Mouse (Mus musculus) lung, embryonic 14.5 days (tissue): ENCODE measurements around the gene 2410002F23Rik. TPM values are rescaled to one million over a fixed set of nuclear protein-coding genes. Genes with fewer than 3 reads are reported as not detected.
A peak's percentile ranks its signal among the peaks of the same experiment; 100 is the strongest.
"Not testable (repeated sequence)": the region's sequence is repeated elsewhere in the genome, so short reads cannot be mapped to it uniquely, and the experiment has no call there.

Experiments
- ATAC-seq: fragments of 200-750 bp; cut with Nextera tagmentation; 2 replicates; pipeline ENCODE4 v1.8.0; 2017; ENCODE audit warnings: mild to moderate bottlenecking, moderate TSS enrichment, moderate library complexity; ENCODE audit not compliant: insufficient read depth
- DNase-seq: peaks from one replicate; pipeline ENCODE4 v3.0.0-alpha.2; 2015
- H3K27ac ChIP-seq: fragments of 300-500 bp; sonication (generic); 2 replicates; pipeline ENCODE4 v1.5.1; 2014; ENCODE audit warnings: low read depth, mild to moderate bottlenecking, moderate library complexity
- H3K27me3 ChIP-seq: fragments of 300-500 bp; sonication (generic); 2 replicates; pipeline ENCODE4 v1.6.1; 2014; ENCODE audit warnings: low read length, control low read depth; ENCODE audit not compliant: insufficient read depth
- H3K36me3 ChIP-seq: fragments of 300-500 bp; sonication (generic); 2 replicates; pipeline ENCODE4 v1.6.1; 2014; ENCODE audit warnings: control low read depth; ENCODE audit not compliant: insufficient read depth
- H3K4me1 ChIP-seq: fragments of 300-500 bp; sonication (generic); 2 replicates; pipeline ENCODE4 v1.6.1; 2014; ENCODE audit warnings: antibody characterized with exemption, control low read depth; ENCODE audit not compliant: insufficient read depth
- H3K4me2 ChIP-seq: fragments of 300-500 bp; sonication (generic); 2 replicates; pipeline ENCODE4 v1.6.1; 2014; ENCODE audit warnings: mild to moderate bottlenecking
- H3K4me3 ChIP-seq: fragments of 300-500 bp; sonication (generic); 2 replicates; pipeline ENCODE4 v1.5.1; 2014; ENCODE audit warnings: low read depth, low read length
- H3K9ac ChIP-seq: fragments of 300-500 bp; sonication (generic); 2 replicates; pipeline ENCODE4 v1.6.1; 2014
- H3K9me3 ChIP-seq: fragments of 300-500 bp; sonication (generic); 2 replicates; pipeline ENCODE4 v1.6.1; 2016; ENCODE audit warnings: low read depth, low read length, control low read depth
- CTCF ChIP-seq: IDR thresholded peaks from 2 replicates; pipeline ENCODE4 v1.5.1; 2016; ENCODE audit warnings: antibody characterized with exemption, low read depth
- WGBS: fragments of 180-500 bp; shearing (Covaris S2); extraction: QIAGEN DNeasy Blood & Tissue Kit; methylation state at CpG from one replicate; pipeline ENCODE4 v1.1.7; 2014; 5-methylcytosine and 5-hydroxymethylcytosine counted together
- polyA plus RNA-seq: library from polyadenylated mRNA; unstranded; fragments of >200 nt; fragmentation: Nextera tagmentation; extraction: Ambion mirVana; gene quantifications from 2 replicates; pipeline ENCODE4 v1.2.1, GENCODE M21; 2014

Gene 2410002F23Rik
- polyA plus RNA-seq = 142 and 146 TPM in 2 replicates

GRCm38 (mm10) chr7:44246055-44246983 lies at the start of gene 2410002F23Rik, which contains the start of gene 1700028J19Rik:
TSS of gene 2410002F23Rik (plus strand) at chr7:44246722.
TSS of gene 1700028J19Rik (minus strand) at chr7:44246695.
- Histone ChIP-seq H3K4me2 (peak within 1 kb of the TSS; percentile 71), H3K9ac (peak within 1 kb of the TSS; percentile 93), H3K27ac (peak within 1 kb of the TSS; percentile 95), H3K4me1 (peaks cover 6% of the 10 kb centered on the region; the same call in 1 of the 2 replicates), H3K27me3 (no peaks in the 10 kb centered on the region), H3K4me3 (peak within 1 kb of the TSS; percentile 95), H3K36me3 (peaks cover 34% of the 10 kb centered on the region), H3K9me3 (no peaks in the 10 kb centered on the region)
- 0 out of 2 replicates have a peak, but pooled peaks have one; percentile 3 for TF ChIP-seq CTCF
- DNase-seq = peak; percentile 96
- WGBS = under 1% methylated on average over 62 of the region's 62 CpGs
- ATAC-seq = peak; percentile 86

DNA sequence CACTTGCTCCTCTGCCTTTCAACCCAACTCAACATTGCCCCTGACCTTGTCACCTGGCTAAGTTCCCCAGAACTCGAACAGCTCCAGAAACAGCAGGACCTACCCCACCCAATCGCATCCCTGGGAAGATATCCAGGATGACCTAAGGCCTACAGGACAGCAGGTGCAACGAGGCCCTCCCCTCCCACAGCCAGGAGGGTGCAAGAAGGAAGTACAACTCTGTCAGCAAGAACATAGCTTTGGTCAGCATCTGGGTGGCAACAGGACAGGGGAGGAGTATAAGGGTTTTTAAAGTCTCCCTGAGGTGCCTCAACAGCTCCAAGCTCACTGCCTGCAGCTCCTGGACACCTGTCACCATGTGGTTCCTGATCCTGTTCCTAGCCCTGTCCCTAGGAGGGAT lies 48.6 kb upstream of the 2410002F23Rik start, which contains the start of gene Klk1b3:
Gene Klk1b3 (plus strand): TSS at position 301 of the 400 bp plus-strand sequence.
- Histone ChIP-seq H3K27ac (no peak within 1 kb of the TSS), H3K4me2 (no peak within 1 kb of the TSS), H3K36me3 (no peaks in the 10 kb centered on the region), H3K4me1 (no peaks in the 10 kb centered on the region), H3K27me3 (no peaks in the 10 kb centered on the region), H3K4me3 (no peak within 1 kb of the TSS), H3K9me3 (no peaks in the 10 kb centered on the region), H3K9ac (no peak within 1 kb of the TSS)
- WGBS = 63% methylated on average over 3 of the region's 3 CpGs
- TF ChIP-seq CTCF = no peak
- ATAC-seq = no peak
- no peak for DNase-seq

DNA sequence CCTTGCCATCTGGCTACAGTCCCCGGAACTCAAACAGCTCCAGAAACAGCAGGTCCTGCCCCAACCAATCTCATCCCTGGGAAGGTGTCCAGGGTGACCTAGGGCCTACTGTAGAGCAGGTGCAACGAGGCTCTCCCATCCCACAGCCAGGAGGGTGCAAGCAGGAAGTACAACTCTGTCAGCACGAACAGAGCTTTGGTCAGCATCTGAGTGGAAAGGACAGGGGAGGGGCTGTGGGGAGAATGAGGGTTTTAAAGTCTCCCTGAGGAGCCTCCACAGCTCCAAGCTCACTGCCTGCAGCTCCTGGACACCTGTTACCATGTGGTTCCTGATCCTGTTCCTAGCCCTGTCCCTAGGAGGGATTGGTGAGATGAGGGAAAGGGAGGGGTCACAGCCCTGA lies 39.4 kb upstream of the 2410002F23Rik start, which contains the start of gene Klk1b4:
Gene Klk1b4 (plus strand): TSS at position 301 of the 400 bp plus-strand sequence.
- H3K9ac ChIP-seq, H3K27ac ChIP-seq, DNase-seq, H3K36me3 ChIP-seq, H3K9me3 ChIP-seq, H3K4me3 ChIP-seq, H3K4me2 ChIP-seq, H3K27me3 ChIP-seq, H3K4me1 ChIP-seq, ATAC-seq: not testable (repeated sequence)
- WGBS = 32% methylated on average over 3 of the region's 3 CpGs

DNA sequence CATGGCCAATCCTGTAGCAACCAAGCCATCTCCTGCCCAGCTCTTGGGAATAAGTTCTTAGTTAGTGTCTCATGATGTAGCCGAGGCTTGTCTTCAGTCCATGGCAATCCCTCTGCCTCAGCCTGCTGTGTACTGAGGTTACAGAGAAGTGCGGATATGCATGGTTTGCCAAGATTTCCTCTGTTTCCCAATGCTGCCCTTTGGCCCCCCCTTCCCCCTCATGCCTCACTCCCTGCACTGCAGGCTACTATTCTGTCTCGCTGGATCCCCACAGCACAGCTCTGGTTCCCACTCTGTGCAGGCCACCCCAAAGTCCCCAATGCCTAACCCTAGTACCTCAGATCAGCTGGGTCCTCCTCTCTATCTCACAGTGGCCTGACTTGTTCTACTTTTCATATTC lies 38.2 kb upstream of the 2410002F23Rik start:
- ATAC-seq (no peak), DNase-seq (no peak)
- Histone ChIP-seq H3K9ac (no peak overlapping the region), H3K4me3 (no peak overlapping the region), H3K36me3 (no peaks in the 10 kb centered on the region), H3K27me3 (no peaks in the 10 kb centered on the region), H3K4me1 (no peaks in the 10 kb centered on the region), H3K9me3 (no peaks in the 10 kb centered on the region), H3K27ac (no peak overlapping the region), H3K4me2 (no peak overlapping the region)
- no peak for TF ChIP-seq CTCF
- WGBS = 74% methylated on average over 3 of the region's 3 CpGs

DNA sequence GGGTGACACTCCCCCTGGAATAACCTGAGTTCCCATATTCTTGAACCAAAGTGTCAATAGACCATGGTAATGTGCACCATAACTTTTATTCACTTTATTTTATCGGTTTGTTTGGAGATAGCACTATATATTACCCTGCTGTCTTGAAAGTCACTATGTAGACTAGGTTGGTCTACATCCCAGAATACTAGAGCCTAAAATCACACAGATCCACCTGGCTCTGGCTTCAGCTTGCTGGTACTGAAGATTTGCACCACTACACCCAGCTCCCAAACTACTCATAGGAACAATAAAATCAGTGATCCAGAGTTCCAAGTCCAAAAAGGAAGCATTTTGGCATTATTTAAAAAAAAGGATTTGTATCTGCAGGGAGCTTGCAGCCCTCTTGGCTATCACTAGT lies 30.9 kb upstream of the 2410002F23Rik start, which contains the start of gene Klk1b5:
Gene Klk1b5 (plus strand): TSS at position 301 of the 400 bp plus-strand sequence.
- H3K4me1 ChIP-seq = no peaks in the 10 kb centered on the region
- no peaks in the 10 kb centered on the region for H3K27me3 ChIP-seq
- TF ChIP-seq CTCF = no peak
- no peaks in the 10 kb centered on the region for H3K36me3 ChIP-seq
- H3K27ac ChIP-seq = no peak within 1 kb of the TSS
- no peak within 1 kb of the TSS for H3K9ac ChIP-seq
- H3K9me3 ChIP-seq = no peaks in the 10 kb centered on the region
- DNase-seq (no peak), ATAC-seq (no peak)
- H3K4me3 ChIP-seq = no peak within 1 kb of the TSS
- 72% methylated on average over 1 of the region's 1 CpGs for WGBS
- no peak within 1 kb of the TSS for H3K4me2 ChIP-seq

DNA sequence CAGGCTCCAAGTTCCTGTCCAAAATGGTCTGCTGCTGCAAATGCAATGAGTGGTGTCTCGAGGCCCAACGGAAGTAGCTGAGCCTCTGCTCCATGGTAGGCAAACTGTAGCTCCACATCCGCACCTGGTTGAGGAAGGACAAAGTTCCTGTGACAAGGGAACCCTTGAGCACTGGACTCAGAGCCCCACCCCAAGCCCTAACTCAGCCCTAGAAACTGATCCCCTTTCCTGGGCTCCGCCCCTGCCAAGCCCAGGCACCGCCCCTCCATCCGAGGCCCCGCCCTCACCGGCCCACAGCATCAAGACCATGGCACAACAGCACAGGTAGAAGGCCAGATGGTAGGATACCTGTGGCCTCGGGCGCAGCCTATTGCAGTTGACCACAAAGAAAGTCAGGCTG lies 24.9 kb upstream of the 2410002F23Rik start:
- not testable (repeated sequence) for H3K9ac ChIP-seq, H3K9me3 ChIP-seq, H3K36me3 ChIP-seq, H3K27ac ChIP-seq, H3K4me3 ChIP-seq, DNase-seq, H3K4me1 ChIP-seq, H3K4me2 ChIP-seq, H3K27me3 ChIP-seq, ATAC-seq
- 64% methylated on average over 8 of the region's 10 CpGs for WGBS

DNA sequence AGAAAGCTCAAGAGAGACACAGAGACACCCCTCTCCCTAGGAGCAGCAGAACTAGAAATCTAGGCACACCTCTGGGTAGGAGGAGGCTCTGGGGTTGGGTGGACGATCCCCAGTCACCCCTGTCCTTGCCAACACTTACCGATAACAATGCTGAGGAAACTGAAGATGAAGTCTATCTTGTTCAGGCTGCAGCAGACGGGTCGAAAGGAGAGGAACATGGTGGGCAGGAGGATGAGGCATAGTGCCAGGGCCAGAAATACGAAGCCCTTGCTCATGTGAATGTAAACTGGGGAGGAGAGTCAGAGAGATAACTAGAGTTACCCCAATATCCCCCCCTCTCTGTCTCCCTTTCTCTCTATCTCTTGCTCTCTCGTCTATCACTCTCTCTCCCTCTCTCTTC lies 24.2 kb upstream of the 2410002F23Rik start:
- H3K27ac ChIP-seq, H3K4me1 ChIP-seq, H3K4me3 ChIP-seq, H3K9ac ChIP-seq, H3K4me2 ChIP-seq, H3K36me3 ChIP-seq, H3K27me3 ChIP-seq, DNase-seq, H3K9me3 ChIP-seq, ATAC-seq: not testable (repeated sequence)
- WGBS = 60% methylated on average over 6 of the region's 6 CpGs
